Mouse (Mus musculus) hindbrain, postnatal 0 days (tissue): Measurements from ENCODE around the gene Micu1. TPM values are rescaled to one million over a fixed set of nuclear protein-coding genes. Genes with fewer than 3 reads are reported as not detected.

Source experiments
- ATAC-seq: fragments of 200-750 bp; cut with Nextera tagmentation; 2 replicates; pipeline ENCODE4 v1.8.0; 2017; ENCODE audit warnings: mild to moderate bottlenecking, moderate TSS enrichment, moderate library complexity
- DNase-seq: peaks from one replicate; pipeline ENCODE4 v3.0.0-alpha.2; 2015; ENCODE audit warnings: low spot score
- H3K27ac ChIP-seq: fragments of 300-500 bp; sonication (generic); 2 replicates; pipeline ENCODE4 v1.5.1; 2014; ENCODE audit warnings: mild to moderate bottlenecking
- H3K27me3 ChIP-seq: fragments of 300-500 bp; sonication (generic); 2 replicates; pipeline ENCODE4 v1.6.1; 2014; ENCODE audit warnings: low read length, mixed read lengths; ENCODE audit not compliant: insufficient read depth
- H3K36me3 ChIP-seq: fragments of 300-500 bp; sonication (generic); 2 replicates; pipeline ENCODE4 v1.6.1; 2014; ENCODE audit warnings: low read length, mixed read lengths; ENCODE audit not compliant: insufficient read depth
- H3K4me1 ChIP-seq: fragments of 300-500 bp; sonication (generic); 2 replicates; pipeline ENCODE4 v1.6.1; 2014; ENCODE audit warnings: antibody characterized with exemption, low read length, mixed read lengths; ENCODE audit not compliant: insufficient read depth
- H3K4me2 ChIP-seq: fragments of 300-500 bp; sonication (generic); 2 replicates; pipeline ENCODE4 v1.6.1; 2014; ENCODE audit warnings: low read depth, mild to moderate bottlenecking, low read length, moderate library complexity, mixed read lengths
- H3K4me3 ChIP-seq: fragments of 300-500 bp; sonication (generic); 2 replicates; pipeline ENCODE4 v1.5.1; 2014; ENCODE audit warnings: low read length
- H3K9ac ChIP-seq: fragments of 300-500 bp; sonication (generic); replicated peaks from 2 replicates; pipeline ENCODE4 v1.6.1; 2014; ENCODE audit warnings: mild to moderate bottlenecking, low read length, moderate library complexity, mixed read lengths
- H3K9me3 ChIP-seq: fragments of 300-500 bp; sonication (generic); 2 replicates; pipeline ENCODE4 v1.6.1; 2016; ENCODE audit warnings: low read length, mixed read lengths
- CTCF ChIP-seq: IDR thresholded peaks from 2 replicates; pipeline ENCODE4 v1.5.1; 2016; ENCODE audit warnings: antibody characterized with exemption, control low read depth, low read depth
- WGBS: fragments of 180-500 bp; shearing (Covaris S2); extraction: QIAGEN DNeasy Blood & Tissue Kit; methylation state at CpG from one replicate; pipeline ENCODE4 v1.1.7; 2014; 5-methylcytosine and 5-hydroxymethylcytosine counted together
- polyA plus RNA-seq: library from polyadenylated mRNA; unstranded; fragments of >200 nt; fragmentation: Nextera tagmentation; extraction: Ambion mirVana; gene quantifications from 2 replicates; pipeline ENCODE4 v1.2.1, GENCODE M21; 2015
- total RNA-seq: library from RNA; depleted of rRNA; stranded (reverse); fragments of >200 nt; gene quantifications from 2 replicates; pipeline ENCODE4 v1.2.3, GENCODE M21; 2014

Micu1 gene
- total and polyA plus RNA-seq, 2 experiments from 2014 or later: 73.4 to 74.9 TPM

GRCm38 (mm10) chr10:59799303-59800044 lies 97.2 kb downstream of the Micu1 start:
- DNase-seq (no peak), ATAC-seq (peak; percentile 50)
- Histone ChIP-seq H3K36me3 (no peaks in the 10 kb centered on the region), H3K4me3 (no peak overlapping the region), H3K27ac (no peak overlapping the region), H3K4me2 (0 out of 2 replicates have a peak overlapping the region, but pooled peaks have one; percentile 1), H3K9ac (no peak overlapping the region), H3K9me3 (no peaks in the 10 kb centered on the region), H3K4me1 (0 out of 2 replicates have a peak, but pooled peaks cover 9% of the 10 kb centered on the region), H3K27me3 (no peaks in the 10 kb centered on the region)
- 40% methylated on average over 13 of the region's 13 CpGs for WGBS
- no peak for TF ChIP-seq CTCF

GRCm38 (mm10) chr10:59800159-59800558 lies 97.9 kb downstream of the Micu1 start:
- H3K4me3 ChIP-seq: no peak overlapping the region
- TF ChIP-seq CTCF: no peak
- peak overlapping the region; percentile 5; the same call in 1 of the 2 replicates for H3K27ac ChIP-seq
- WGBS: 18% methylated on average over 10 of the region's 10 CpGs
- no peak overlapping the region for H3K4me2 ChIP-seq
- DNase-seq (peak; percentile 67), ATAC-seq (peak; percentile 76)
- no peaks in the 10 kb centered on the region; the same call in 1 of the 2 replicates for H3K36me3 ChIP-seq
- H3K4me1 ChIP-seq: 0 out of 2 replicates have a peak, but pooled peaks cover 9% of the 10 kb centered on the region
- no peak overlapping the region for H3K9ac ChIP-seq
- no peaks in the 10 kb centered on the region for H3K9me3 ChIP-seq
- H3K27me3 ChIP-seq: no peaks in the 10 kb centered on the region

- Histone ChIP-seq H3K4me3 (no peak overlapping the region), H3K9me3 (no peaks in the 10 kb centered on the region), H3K36me3 (no peaks in the 10 kb centered on the region; the same call in 1 of the 2 replicates), H3K4me1 (0 out of 2 replicates have a peak, but pooled peaks cover 9% of the 10 kb centered on the region), H3K27me3 (no peaks in the 10 kb centered on the region), H3K4me2 (no peak overlapping the region), H3K27ac (peak overlapping the region; percentile 5; the same call in 1 of the 2 replicates), H3K9ac (no peak overlapping the region)
- WGBS: 83% methylated on average over 12 of the region's 12 CpGs
- ATAC-seq (peak; percentile 19; the same call in 1 of the 2 replicates), DNase-seq (no peak)
- no peak for TF ChIP-seq CTCF
Measured at GRCm38 (mm10) chr10:59800826-59801501, 98.7 kb downstream of the Micu1 start.

- no peak for ATAC-seq
- 80% methylated on average over 4 of the region's 4 CpGs for WGBS
Measured at GRCm38 (mm10) chr10:59808677-59809076, 106.4 kb downstream of the Micu1 start.

GRCm38 (mm10) chr10:59809991-59810574 lies 107.8 kb downstream of the Micu1 start:
- no peaks in the 10 kb centered on the region; the same call in 1 of the 2 replicates for H3K36me3 ChIP-seq
- H3K9ac ChIP-seq: no peak overlapping the region
- no peak overlapping the region for H3K4me2 ChIP-seq
- 63% methylated on average over 4 of the region's 4 CpGs for WGBS
- H3K4me1 ChIP-seq: no peaks in the 10 kb centered on the region
- H3K4me3 ChIP-seq: no peak overlapping the region
- no peak overlapping the region for H3K27ac ChIP-seq
- ATAC-seq: no peak
- no peaks in the 10 kb centered on the region for H3K9me3 ChIP-seq
- DNase-seq: no peak
- no peaks in the 10 kb centered on the region for H3K27me3 ChIP-seq
- no peak for TF ChIP-seq CTCF

More at GRCm38 (mm10) chr10:59808677-59809076, 106.4 kb downstream of the Micu1 start:
- Histone ChIP-seq H3K36me3 (no peaks in the 10 kb centered on the region; the same call in 1 of the 2 replicates), H3K27me3 (no peaks in the 10 kb centered on the region), H3K9ac (no peak overlapping the region), H3K27ac (no peak overlapping the region), H3K9me3 (no peaks in the 10 kb centered on the region), H3K4me2 (no peak overlapping the region), H3K4me3 (no peak overlapping the region), H3K4me1 (no peaks in the 10 kb centered on the region)
- no peak for DNase-seq
- TF ChIP-seq CTCF: no peak

- Histone ChIP-seq H3K36me3 (no peaks in the 10 kb centered on the region), H3K9me3 (no peaks in the 10 kb centered on the region), H3K4me2 (no peak overlapping the region), H3K27ac (no peak overlapping the region), H3K4me1 (no peaks in the 10 kb centered on the region), H3K4me3 (no peak overlapping the region), H3K9ac (no peak overlapping the region), H3K27me3 (no peaks in the 10 kb centered on the region)
- TF ChIP-seq CTCF: peak; percentile 60
- ATAC-seq (no peak), DNase-seq (peak; percentile 60)
- 23% methylated on average over 13 of the region's 13 CpGs for WGBS
Measured at GRCm38 (mm10) chr10:59812939-59813338, 110.7 kb downstream of the Micu1 start.
